Mouse (Mus musculus) megakaryocyte progenitor cell, adult 5-6 weeks (primary cell): ENCODE data around the gene Homez. TPM values are rescaled to one million over a fixed set of nuclear protein-coding genes. Genes with fewer than 3 reads are reported as not detected.

ENCODE experiments used
- ATAC-seq: replicated peaks from 2 replicates; pipeline ENCODE4 v1.8.0; 2016; ENCODE audit warnings: mild to moderate bottlenecking, moderate TSS enrichment, inconsistent platforms; ENCODE audit not compliant: poor library complexity
- total RNA-seq, 2 experiments: library from RNA; stranded (forward) in 1 of 2; stranded (reverse) in 1 of 2; fragments of 157-497, 149-512 nt in 1 of 2; fragments of 200-1000 nt in 1 of 2; gene quantifications; 2 replicates each; pipeline versions ENCODE4 v1.2.3 to v1.2.4; 2015 to 2017

Homez gene
- total RNA-seq, 2 experiments from 2014 or later, result 9.6 to 10.0 TPM

- no peak for ATAC-seq
These were observed 3.4 kb upstream of the Homez start for GRCm38 (mm10) chr14:54874165-54874564.

- ATAC-seq, result no peak
These were observed 2.7 kb downstream of the Homez start for GRCm38 (mm10) chr14:54868026-54868425.

DNA sequence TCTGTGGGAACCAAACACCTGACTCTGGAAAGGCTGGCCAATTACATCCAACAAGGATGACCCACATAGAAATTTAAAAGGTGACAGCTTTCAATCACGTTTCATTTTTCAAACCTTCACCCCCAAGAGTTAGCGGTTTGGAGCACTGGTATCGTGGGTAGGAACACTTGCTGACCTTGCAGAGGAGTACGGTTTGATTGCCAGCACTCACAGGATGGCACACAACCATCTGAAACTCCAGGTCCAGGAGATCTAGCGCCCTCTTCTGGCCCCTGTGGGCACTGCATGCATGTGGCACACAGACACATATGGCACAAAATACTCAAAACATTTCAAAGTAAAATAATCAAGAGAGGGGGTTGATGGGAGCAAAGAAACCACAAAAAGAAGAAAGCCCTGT is 3.8 kb downstream of the Homez start:
- no peak for ATAC-seq

DNA sequence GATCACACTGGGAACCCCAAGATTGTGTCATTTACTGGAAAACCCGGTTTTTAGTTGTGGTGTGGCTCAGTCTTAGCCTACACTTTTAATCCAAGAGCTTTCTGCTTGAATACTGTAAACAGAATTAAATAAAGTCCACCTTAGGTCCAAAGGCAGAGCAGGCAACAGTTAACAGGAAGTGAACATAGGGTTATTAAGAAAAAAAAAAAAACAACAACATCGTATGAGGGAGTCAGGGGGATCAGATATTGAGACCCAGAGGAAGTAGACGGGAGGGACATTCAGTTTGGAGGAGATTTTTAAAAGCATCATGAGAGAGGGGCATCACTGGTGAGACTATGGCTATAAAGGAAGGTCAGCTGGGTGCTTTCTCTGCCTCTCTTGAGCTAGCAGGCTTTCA is 4.5 kb downstream of the Homez start:
- no peak for ATAC-seq

DNA sequence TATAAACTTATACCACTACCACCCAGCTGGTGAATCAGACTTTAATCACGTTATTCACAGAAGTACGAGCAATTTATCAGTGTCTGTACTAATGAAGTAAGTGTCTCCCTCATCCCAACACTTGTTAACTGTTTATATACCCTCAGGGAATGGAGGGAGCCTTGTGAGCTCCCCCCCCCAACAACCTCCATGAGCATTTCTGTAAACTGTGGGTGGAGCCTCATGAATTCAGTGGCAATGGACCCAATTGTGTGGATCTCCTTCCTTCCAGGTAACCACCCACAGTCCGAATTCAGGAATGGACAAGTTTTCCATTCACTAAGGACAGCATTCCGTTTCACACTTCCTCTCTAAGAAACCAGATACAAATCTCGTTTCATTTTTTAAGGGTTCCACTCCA is 5.1 kb downstream of the Homez start:
- no peak for ATAC-seq

GRCm38 (mm10) chr14:54864313-54865036 is 6.3 kb downstream of the Homez start:
- peak; percentile 51 for ATAC-seq

GRCm38 (mm10) chr14:54863501-54864312 is 7.1 kb downstream of the Homez start:
- peak; percentile 96 for ATAC-seq

DNA sequence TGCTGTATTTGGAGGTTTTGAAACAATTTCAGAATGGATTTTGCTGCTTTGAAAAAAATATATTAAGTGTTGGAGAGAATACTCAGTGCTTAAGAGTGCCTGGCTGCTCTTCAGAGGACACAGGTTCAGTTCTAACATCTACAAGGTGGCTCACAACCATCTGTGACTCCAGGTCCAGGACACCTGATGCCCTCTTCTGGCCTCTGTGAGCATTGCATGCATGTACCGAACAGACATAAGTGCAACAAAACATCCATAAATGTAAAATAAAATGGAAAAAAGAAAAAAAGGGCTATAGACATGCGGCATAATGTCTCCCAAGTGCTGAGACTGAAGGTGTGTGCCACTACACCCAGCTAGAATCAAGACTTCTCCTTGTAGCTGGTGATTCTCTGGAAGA is 10.2 kb downstream of the Homez start:
- 0 out of 2 replicates have a peak, but pooled peaks have one; percentile 42 for ATAC-seq

GRCm38 (mm10) chr14:54857891-54858290 is 12.9 kb downstream of the Homez start:
- ATAC-seq, result no peak

GRCm38 (mm10) chr14:54856703-54857102 is 14.1 kb downstream of the Homez start:
- ATAC-seq, result no peak

GRCm38 (mm10) chr14:54855726-54856125 is 15.0 kb downstream of the Homez start:
- ATAC-seq, result no peak

DNA sequence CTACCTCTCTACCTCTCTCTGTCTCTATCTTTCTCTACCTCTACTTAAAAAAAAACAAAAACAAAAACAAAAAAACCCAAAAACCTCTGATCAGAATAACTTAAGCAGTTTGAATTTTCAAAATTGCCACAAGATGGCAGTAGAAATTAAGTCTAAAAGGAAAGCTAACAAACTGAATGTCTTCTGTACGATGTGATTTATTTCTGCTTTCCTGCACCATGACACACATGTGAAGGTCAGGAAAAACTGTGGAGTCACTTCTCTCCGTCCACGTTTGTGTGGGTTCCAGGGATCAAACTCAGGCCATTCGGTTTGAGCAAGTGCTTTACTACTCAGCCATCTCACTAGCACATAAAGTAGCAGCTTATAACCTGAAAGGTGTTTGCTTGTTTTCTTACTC is 27.3 kb downstream of the Homez start:
- peak; percentile 44; the same call in 1 of the 2 replicates for ATAC-seq

- ATAC-seq, result no peak
These were observed 47.0 kb downstream of the Homez start for GRCm38 (mm10) chr14:54823716-54824115.

DNA sequence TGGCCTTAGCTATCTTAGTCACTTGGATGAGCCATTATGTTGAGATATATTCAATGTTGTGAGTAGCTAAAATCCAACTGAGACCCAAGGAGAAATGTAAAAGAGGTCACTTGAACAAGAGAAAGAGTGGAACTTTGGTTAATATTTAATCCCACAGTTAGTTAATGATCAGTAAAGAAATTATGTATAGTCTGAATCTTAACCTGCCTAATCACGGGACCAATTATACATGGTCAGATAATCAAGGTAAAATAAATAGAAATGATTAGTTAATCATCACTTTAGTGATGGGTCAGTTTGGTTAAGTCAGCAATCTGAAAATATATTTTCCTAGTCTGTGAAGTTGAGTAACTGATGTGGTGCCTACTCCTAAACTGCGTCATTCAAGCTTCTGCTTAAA is 48.5 kb downstream of the Homez start:
- ATAC-seq, result no peak

- peak; percentile 97 for ATAC-seq
These were observed 53.0 kb downstream of the Homez start for GRCm38 (mm10) chr14:54817791-54818190.

- ATAC-seq, result peak; percentile 75
These were observed 55.0 kb downstream of the Homez start for GRCm38 (mm10) chr14:54815737-54816136.

DNA sequence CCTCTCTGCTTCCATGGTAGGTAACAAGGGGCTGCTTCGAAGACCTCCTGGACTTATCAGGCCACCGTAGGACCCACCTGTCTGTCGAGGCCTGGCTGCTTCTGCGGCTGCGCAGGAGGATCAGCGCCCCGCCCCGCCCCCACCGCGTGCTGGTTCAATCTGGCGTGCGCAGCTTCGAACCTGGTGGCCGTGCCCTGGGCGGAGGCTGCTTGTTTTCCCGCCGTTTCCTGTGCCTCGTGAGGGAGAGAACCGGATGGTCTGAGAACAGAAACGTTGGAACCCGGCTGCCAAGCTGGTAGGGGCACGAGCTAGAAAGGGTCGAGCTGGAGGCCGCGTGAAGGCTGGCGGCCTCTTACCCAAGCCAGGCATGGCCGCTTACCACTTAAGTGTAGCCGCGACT is 56.8 kb downstream of the Homez start, which contains the start of gene Rnf212b:
Gene Rnf212b (plus strand): TSS at position 151 of the 400 bp plus-strand sequence.
- ATAC-seq, result no peak

DNA sequence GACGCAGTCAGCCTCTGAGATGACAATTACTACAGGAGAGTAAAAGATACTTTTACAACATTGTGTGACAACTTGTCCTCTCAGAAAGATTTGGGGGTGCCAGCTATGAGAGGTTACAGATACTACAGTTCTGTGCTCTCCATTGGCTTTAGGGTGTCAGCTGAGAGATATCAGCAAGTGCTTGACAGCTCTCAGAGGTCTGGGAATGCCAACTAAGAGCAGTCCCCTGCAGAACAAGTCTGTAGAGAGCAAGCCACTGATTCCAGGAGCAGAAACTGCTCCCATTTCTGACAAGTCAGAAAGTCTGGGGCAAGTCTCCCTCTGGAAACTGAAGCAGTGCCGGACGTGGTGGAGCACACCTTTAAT is 61.1 kb downstream of the Homez start:
- ATAC-seq, result no peak; the same call in 1 of the 2 replicates

DNA sequence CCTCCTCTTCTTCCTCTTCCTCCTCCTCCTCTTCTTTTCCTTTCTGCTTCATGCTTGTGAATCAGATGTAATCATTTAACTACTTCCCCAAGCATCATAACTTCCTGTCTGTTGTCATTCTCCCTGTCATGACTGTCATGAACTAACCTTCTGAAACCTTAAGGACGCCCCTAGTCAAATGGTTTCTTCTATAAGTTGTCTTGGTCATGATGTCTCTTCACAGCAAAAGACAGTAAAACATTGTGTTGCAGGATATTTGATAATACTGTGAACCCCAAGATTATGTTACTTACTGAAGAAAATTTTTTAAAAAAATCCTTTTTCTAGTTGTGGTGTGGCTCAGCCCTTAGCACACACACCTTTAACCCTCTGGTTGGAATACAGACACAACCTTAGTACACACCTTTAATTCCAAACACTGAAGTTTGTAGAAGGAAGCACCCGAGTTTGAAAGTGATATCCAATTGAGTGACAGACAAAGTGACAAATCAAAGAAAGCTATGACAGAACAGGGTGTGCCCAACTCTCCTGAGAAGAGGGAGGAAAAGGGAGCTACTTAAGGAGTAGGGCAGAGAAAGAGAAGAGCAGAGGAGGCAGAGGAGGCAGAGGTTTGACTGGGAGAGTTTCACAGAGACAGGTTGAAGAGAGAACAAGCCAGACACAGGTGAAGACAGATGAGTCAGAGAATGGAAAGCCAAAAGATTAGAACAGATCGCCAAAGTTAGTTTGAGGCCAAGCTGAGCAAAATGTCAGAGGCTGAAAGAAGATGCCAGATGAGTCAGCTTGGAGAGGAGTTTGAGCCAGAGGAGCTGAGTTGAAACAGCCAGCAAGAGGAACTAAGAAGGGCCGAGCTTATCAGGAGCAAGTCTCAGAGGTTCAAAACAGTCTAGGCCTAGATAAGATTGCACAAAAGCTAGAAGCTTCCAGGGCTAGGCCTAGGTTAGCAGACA is 61.8 kb downstream of the Homez start:
- ATAC-seq, result peak; percentile 48

- no peak for ATAC-seq
These were observed 64.6 kb downstream of the Homez start for GRCm38 (mm10) chr14:54806124-54806523.
